Mouse (Mus musculus) cerebellum, adult 18-20 months (tissue): ENCODE data around the gene Gm49392.
"Not testable (repeated sequence)": the region's sequence is repeated elsewhere in the genome, so short reads cannot be mapped to it uniquely, and the experiment has no call there.

ENCODE experiments used
- DNase-seq, 2 experiments: peaks; one replicate each; pipeline ENCODE4 v3.0.0; 2021

Gm49392 gene

DNA sequence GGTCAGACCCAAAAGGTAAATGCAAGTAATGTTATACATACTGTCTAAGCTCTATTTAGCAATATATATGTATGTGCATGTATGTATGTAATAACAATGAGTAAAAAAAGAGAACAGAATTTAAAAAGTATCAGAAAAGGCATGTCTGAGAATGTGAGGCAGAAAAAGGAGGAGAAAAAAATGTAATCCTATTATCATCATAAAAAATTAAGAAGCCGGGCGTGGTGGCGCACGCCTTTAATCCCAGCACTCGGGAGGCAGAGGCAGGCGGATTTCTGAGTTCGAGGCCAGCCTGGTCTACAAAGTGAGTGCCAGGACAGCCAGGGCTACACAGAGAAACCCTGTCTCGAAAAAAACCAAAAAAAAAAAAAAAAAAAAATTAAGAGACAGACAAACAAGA, at the start of gene Gm49392:
Gm49392 (minus strand) TSS at position 101 of the 400 bp plus-strand sequence.
- DNase-seq, result not testable (repeated sequence)

- DNase-seq, result not testable (repeated sequence)
These were observed 45.2 kb upstream of the Gm49392 start, which contains the start of gene Tpbpa for GRCm38 (mm10) chr13:60941884-60942283. Tpbpa (minus strand) TSS chr13:60941984.

GRCm38 (mm10) chr13:60936500-60936901, 39.8 kb upstream of the Gm49392 start, which contains the start of the genes Gm49391 and Ctla2a:
Gm49391 (minus strand) TSS chr13:60936571.
Ctla2a (minus strand) TSS chr13:60936625.
- no peak for DNase-seq

DNA sequence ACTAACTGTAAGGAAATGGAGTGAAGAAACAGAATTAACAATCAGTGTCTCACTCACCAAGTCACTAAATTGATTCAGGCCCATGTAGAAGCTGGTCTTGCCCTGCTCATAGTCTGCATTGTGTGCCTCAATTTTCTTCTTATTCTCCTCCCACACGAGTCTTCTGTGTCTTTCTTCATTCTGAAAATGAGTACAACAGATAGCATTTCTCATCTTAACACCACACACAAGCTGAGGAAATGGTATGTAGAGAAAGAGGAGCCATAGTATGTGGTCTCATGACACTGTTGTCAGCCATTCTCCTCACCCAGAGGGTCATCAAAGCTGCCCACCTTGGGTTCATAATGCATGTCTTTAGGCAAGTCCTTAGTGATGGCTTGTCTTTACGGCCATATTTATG, 38.8 kb upstream of the Gm49392 start, which contains the start of gene Gm49393:
Gm49393 (minus strand) TSS at position 101 of the 400 bp plus-strand sequence.
- not testable (repeated sequence) for DNase-seq

- DNase-seq, result not testable (repeated sequence)
These were observed 8.1 kb upstream of the Gm49392 start, which contains the start of gene Tpbpb for GRCm38 (mm10) chr13:60904780-60905179. Tpbpb (minus strand) TSS chr13:60904880.

- DNase-seq, result no peak
These were observed 634 bp upstream of the Gm49392 start, which contains the start of gene Ctla2b for GRCm38 (mm10) chr13:60897328-60897727. Ctla2b (minus strand) TSS chr13:60897447.

DNA sequence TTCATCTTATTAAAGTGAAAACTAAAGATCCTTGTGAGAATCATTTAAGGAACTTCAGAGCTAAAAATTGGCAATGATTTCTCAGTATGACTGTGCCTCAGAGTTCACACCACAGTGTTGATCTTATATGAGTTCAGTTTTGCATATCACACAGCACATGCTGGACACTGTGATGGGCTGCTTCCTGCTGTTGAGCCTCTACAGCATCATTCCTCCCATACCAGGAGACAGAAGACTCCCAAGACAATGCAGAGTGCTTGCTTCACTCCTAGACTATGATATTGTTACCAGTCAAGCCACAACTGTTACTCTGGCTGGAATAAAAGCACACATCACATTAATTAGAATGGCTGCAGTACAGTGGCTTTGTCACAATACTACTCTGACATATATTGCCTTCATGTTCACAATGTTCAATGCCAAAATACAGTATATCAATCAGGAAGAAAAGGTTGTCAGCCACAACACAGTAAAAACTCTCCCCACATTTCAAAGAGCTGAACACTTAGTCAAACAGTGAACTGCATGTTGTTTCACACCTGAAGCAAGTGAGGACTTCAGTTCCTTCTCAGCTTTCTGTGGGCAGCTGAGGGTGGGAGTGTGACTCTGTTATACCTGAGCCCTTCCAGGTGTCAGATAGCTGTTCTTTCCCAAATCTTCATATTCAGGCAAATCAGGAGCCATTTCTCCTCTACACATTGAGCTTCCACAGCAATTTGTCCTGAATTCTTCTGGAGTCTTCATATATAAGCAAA, 1.1 kb downstream of the Gm49392 start:
- DNase-seq, result no peak

DNA sequence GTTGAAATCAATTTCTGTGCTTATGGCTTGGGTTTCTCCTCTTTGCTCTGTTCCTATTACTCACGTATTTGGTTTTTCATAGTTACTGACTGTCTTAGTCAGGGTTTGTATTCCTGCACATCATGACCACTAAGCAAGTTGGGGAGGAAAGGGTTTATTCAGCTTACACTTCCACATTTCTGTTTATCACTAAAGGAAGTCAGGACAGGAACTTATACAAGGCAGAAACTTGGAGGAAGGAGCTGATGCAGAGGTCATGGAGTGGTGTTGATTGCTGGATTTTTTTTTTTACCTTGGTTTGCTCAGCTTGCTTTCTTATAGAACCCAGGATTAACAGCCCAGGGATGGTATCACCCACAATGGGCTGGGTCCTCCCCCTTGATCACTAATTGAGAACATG, 4.4 kb downstream of the Gm49392 start:
- no peak for DNase-seq

- DNase-seq, result no peak
These were observed 32.4 kb downstream of the Gm49392 start, which contains the start of gene 4930486L24Rik for GRCm38 (mm10) chr13:60864281-60864680. 4930486L24Rik (minus strand) TSS chr13:60864475.

- DNase-seq, result no peak
These were observed 48.2 kb downstream of the Gm49392 start for GRCm38 (mm10) chr13:60848241-60849120.

DNA sequence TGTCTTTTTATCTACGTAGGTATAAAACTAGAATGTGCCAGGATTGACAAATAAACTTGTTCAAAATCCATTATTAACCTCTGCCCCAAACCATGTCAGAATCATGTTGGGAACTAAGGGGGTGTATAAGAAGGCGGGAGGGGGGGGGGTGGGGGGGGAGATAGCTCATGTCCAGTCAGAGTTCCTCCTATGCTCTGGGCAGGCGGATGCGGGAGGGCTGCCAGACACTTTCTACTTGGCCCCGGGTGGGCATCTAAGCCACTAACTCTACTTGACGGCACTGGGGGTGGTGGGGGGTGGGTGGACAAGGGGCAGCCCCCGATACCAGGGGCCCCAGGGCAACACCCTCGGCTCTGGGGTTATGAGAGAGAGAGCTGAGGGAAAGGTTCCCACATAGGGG, 53.5 kb downstream of the Gm49392 start:
- DNase-seq, result no peak

- DNase-seq, result no peak
These were observed 54.0 kb downstream of the Gm49392 start for GRCm38 (mm10) chr13:60842703-60843102.

- no peak for DNase-seq
These were observed 57.3 kb downstream of the Gm49392 start for GRCm38 (mm10) chr13:60839353-60839902.

DNA sequence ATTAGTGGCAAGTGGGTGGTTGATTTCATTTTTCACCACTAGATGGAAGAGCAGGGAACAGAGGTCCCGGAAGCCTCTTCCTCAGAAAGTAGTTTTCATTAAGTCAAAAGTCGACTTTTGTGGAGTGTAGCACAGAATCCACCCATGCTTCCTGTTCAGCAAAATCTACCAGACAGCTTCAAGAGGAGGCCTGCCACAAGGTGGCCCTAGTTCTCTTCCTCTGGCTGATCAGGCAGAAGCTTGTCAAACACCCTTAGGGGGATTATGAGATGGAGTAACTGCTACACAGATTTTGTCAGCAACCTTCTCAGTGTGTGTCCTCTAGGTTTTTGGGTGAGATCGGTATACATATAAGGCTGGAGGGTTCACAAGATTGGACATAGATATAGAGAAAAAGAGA, 70.6 kb downstream of the Gm49392 start:
- no peak for DNase-seq

DNA sequence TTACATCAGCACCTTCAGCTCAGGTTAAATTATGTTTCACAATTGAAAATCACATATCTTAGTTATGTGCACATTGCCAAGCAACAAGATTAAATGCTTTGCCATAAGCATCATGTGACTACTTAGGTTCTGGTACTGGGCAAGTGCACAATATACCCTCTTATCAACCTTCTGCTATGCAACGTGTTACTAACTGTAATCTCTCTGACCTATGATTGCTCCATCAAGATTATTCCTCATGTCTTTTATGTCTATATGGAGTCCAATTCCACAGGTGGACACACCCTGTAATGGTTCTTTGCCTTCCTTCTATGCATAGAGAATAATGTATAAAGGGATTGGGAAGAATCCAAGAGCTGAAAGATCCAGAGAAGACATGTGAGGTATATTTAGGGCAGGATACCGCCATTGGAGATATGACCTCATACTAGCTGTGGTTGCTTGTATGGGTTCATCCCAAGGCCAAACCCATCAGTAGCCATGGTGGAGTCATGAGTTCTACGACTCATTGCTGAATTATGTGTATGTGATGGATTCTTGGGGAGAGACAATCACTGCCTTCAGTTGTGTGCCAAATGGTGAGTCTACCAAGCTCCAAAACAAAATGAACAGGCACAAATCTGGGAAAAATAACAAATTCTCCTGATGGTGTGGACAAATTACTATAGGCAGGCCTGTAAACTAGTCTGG, 76.1 kb downstream of the Gm49392 start:
- DNase-seq, result no peak

GRCm38 (mm10) chr13:60819469-60819868, 77.2 kb downstream of the Gm49392 start:
- DNase-seq, result no peak

DNA sequence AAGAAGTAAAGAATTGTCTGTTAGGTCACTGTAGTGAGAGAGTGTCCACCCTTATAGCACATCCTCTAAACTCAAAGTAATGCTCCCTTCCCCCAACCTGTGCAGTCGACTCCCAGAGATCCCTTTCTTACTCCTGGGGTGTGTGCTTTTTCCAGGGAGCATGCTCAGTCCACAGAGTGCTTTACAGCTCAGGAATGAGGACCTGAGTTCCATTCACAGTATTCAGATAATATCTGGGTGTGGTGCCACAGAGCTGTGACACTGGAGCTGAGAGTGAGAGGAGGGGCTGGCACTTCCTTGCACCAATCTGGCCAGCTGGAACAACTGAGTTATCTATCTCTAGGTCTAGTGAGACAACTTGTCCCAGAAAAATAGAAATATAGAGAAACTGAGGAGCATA, 83.0 kb downstream of the Gm49392 start:
- no peak for DNase-seq

- no peak for DNase-seq
These were observed 83.9 kb downstream of the Gm49392 start for GRCm38 (mm10) chr13:60812768-60813167.

DNA sequence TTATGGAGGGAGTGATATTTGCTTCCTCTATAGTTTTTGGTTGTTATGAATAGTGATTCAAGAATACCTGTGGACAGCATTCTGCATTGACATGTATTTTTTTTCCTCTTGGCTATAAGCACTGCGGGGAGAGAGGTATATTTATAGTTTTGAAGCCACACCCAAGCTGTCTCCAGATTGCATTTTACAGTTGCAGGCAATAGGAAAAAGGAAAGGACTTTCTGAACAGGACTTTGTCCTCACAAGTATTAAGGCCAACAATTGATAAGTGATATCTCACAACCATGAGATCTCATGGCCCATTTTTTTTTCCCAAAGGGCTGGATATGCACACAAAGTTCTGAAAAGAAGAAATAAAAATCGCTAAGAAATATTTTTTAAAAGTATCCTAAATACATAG, 87.0 kb downstream of the Gm49392 start:
- no peak for DNase-seq

GRCm38 (mm10) chr13:60802749-60803148, 93.9 kb downstream of the Gm49392 start, which contains the start of gene Ctsll3:
Ctsll3 (minus strand) TSS chr13:60802849.
- DNase-seq, result no peak
